Mouse (Mus musculus): ENCODE measurements around the gene BC053393. TPM values are rescaled to one million over a fixed set of nuclear protein-coding genes. Genes with fewer than 3 reads are reported as not detected.
A peak's percentile ranks its signal among the peaks of the same experiment; 100 is the strongest.
"Not testable (repeated sequence)": the region's sequence is repeated elsewhere in the genome, so short reads cannot be mapped to it uniquely, and the experiment has no call there.

The BC053393 gene
- total RNA-seq (2021), result not detected
- long read RNA-seq, experiment 1, result 0 reads
- long read RNA-seq, experiment 2, result 0 reads

GRCm38 (mm10) chr11:46571327-46571726 lies at the start of gene BC053393:
Gene BC053393 (plus strand): TSS chr11:46571536.
- DNase-seq (ENCODE audit: low spot score in 2 of 2), result no peak

GRCm38 (mm10) chr11:46522719-46523118 lies 48.6 kb upstream of the BC053393 start:
- no peak for DNase-seq (ENCODE audit: low spot score in 2 of 2)

GRCm38 (mm10) chr11:46523912-46524311 lies 47.4 kb upstream of the BC053393 start, which contains the start of gene Gm12169:
Gene Gm12169 (plus strand): TSS chr11:46524212.
- no peak for DNase-seq (ENCODE audit: low spot score in 2 of 2)

- DNase-seq (ENCODE audit: low spot score in 2 of 2), result no peak
These were observed 41.2 kb upstream of the BC053393 start for GRCm38 (mm10) chr11:46530149-46530548.

GRCm38 (mm10) chr11:46536978-46537377 lies 34.4 kb upstream of the BC053393 start:
- DNase-seq (ENCODE audit: low spot score in 2 of 2), result no peak

- no peak for DNase-seq (ENCODE audit: low spot score in 2 of 2)
These were observed 27.8 kb upstream of the BC053393 start for GRCm38 (mm10) chr11:46543530-46543929.

- no peak for DNase-seq (ENCODE audit: low spot score in 2 of 2)
These were observed 21.6 kb upstream of the BC053393 start for GRCm38 (mm10) chr11:46549721-46550120.

GRCm38 (mm10) chr11:46552741-46553140 lies 18.6 kb upstream of the BC053393 start:
- no peak for DNase-seq (ENCODE audit: low spot score in 2 of 2)

- DNase-seq (ENCODE audit: low spot score in 2 of 2), result no peak
These were observed 10.2 kb upstream of the BC053393 start for GRCm38 (mm10) chr11:46561096-46561495.

- no peak for DNase-seq (ENCODE audit: low spot score in 2 of 2)
These were observed 6.7 kb upstream of the BC053393 start for GRCm38 (mm10) chr11:46564671-46565070.

GRCm38 (mm10) chr11:46565967-46566366 lies 5.4 kb upstream of the BC053393 start:
- DNase-seq (ENCODE audit: low spot score in 2 of 2), result no peak

GRCm38 (mm10) chr11:46569107-46569506 lies 2.2 kb upstream of the BC053393 start:
- no peak for DNase-seq (ENCODE audit: low spot score in 2 of 2)

- no peak for DNase-seq (ENCODE audit: low spot score in 2 of 2)
These were observed 7.5 kb downstream of the BC053393 start for GRCm38 (mm10) chr11:46578771-46579281.

GRCm38 (mm10) chr11:46580428-46580827 lies 9.1 kb downstream of the BC053393 start:
- no peak for DNase-seq (ENCODE audit: low spot score in 2 of 2)

GRCm38 (mm10) chr11:46582741-46583140 lies 11.4 kb downstream of the BC053393 start:
- no peak for DNase-seq (ENCODE audit: low spot score in 2 of 2)

GRCm38 (mm10) chr11:46592416-46592815 lies 21.1 kb downstream of the BC053393 start:
- DNase-seq (ENCODE audit: low spot score in 2 of 2), result no peak

GRCm38 (mm10) chr11:46619929-46620328 lies 48.6 kb downstream of the BC053393 start:
- peak; percentile 40 to 63 for DNase-seq (ENCODE audit: low spot score in 2 of 2)

GRCm38 (mm10) chr11:46620414-46621168 lies 49.3 kb downstream of the BC053393 start:
- peak; percentile 23 to 26 for DNase-seq (ENCODE audit: low spot score in 2 of 2)

GRCm38 (mm10) chr11:46629211-46629795 lies 58.0 kb downstream of the BC053393 start, which contains the start of gene Dppa1:
Gene Dppa1 (minus strand): TSS chr11:46629261.
- DNase-seq (ENCODE audit: low spot score in 2 of 2), result no peak

GRCm38 (mm10) chr11:46631635-46632034 lies 60.3 kb downstream of the BC053393 start:
- peak; percentile 33 to 54 for DNase-seq (ENCODE audit: low spot score in 2 of 2)

- not testable (repeated sequence) for DNase-seq (ENCODE audit: low spot score in 2 of 2)
These were observed 64.2 kb downstream of the BC053393 start for GRCm38 (mm10) chr11:46635516-46635915.

GRCm38 (mm10) chr11:46636568-46636967 lies 65.2 kb downstream of the BC053393 start:
- no peak for DNase-seq (ENCODE audit: low spot score in 2 of 2)
